Mouse (Mus musculus): ENCODE results near the gene Axin1.
A peak's percentile ranks its signal among the peaks of the same experiment; 100 is the strongest.

GRCm38 (mm10) chr17:26113181-26113948, 25.1 kb upstream of the Axin1 start, which contains the start of gene Tmem8:
- TF ChIP-seq POLR2A (IDR thresholded peaks at IDR 0.05; ENCODE audit: borderline replicate concordance, insufficient read depth, low read length) (peak; percentile 53; the same call in 1 of the 2 replicates), CTCF (IDR thresholded peaks at IDR 0.05; ENCODE audit: borderline replicate concordance, insufficient read depth, low read depth, low read length) (no peak)

Data from cerebellum, adult 2 months (tissue).